Mouse (Mus musculus) NIH3T3 (cell line): ENCODE results near the gene Gpr1.
"Not testable (repeated sequence)": the region's sequence is repeated elsewhere in the genome, so short reads cannot be mapped to it uniquely, and the experiment has no call there.

Experiments used
- DNase-seq: peaks from one replicate; pipeline ENCODE4 v3.0.0-alpha.2; 2012; ENCODE audit warnings: low read depth

Gene Gpr1

DNA sequence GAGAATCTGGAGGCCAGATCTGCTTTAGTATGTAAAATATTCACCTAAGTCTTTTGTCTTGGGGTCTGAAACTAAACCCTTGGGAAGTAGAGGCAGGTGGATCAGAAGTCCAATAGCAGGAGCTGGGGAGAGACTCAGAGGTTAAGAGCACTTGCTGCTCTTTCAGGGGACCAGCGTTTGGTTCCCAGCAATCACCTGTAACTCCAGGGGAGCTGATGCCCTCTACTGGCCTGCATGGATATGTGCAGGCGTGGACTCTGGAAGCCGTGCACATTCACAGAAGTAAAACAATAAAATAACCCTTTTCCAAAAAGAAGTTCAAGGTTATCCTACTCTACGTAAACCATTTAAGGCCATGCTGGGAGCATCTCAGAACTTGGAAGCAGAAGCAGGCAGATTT, 4.9 kb upstream of the Gpr1 start:
- DNase-seq, result no peak

DNA sequence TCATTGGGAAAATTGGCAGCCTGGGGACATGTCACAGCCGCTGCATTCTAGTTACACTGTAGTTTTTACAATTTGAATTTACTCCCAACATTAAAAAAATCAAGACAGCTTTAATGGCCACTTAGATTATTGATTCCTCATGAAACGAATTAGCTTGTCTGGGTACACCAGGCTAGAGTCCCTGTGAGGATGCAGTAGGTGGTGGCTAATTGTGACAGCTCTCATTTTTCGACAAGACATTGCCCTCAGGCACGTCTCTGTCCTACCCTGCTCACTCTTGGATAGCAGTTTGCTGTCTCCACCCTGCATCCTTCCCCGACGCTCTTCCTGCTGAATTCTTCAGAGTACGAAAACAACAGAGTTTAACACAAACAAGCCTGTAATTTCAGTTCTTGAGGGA, 288 bp upstream of the Gpr1 start:
- DNase-seq, result no peak

DNA sequence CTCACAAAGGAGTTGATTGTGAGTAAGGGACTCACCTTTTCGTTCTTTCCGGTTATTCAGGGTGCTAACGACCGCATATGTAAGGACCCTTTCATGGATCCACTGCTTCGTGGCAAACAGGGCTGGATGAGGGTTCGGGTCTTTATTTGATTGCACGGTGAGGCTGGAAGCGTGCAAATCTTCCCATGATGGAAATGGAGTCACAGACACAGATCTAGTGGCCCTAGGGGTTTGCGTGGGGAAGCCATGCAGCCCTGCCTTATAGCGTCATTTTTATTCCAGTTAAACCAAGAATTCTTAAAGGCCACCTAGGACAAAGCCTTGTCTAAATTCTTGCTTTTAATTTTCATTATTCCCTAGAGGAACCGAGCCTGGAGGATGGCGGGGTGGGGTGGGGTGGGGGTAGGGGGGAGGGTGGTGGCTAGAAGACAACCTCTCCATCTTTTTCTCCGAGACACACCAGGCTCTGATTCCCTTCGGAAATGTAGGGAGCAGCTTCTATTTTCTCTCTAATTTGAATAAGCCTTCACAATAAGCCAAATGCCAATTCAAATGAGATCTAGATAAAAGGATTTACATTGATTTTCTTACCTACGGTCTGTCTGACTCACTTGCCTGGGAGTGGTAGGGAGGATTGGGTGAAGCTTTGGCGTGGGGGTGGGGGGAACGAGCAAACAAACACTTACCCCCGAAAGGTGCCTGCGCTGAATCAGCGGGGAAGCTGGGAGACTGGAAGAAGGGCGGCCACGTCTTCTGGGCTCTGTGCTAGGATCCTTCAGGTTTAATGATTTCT, 669 bp downstream of the Gpr1 start:
- no peak for DNase-seq

DNA sequence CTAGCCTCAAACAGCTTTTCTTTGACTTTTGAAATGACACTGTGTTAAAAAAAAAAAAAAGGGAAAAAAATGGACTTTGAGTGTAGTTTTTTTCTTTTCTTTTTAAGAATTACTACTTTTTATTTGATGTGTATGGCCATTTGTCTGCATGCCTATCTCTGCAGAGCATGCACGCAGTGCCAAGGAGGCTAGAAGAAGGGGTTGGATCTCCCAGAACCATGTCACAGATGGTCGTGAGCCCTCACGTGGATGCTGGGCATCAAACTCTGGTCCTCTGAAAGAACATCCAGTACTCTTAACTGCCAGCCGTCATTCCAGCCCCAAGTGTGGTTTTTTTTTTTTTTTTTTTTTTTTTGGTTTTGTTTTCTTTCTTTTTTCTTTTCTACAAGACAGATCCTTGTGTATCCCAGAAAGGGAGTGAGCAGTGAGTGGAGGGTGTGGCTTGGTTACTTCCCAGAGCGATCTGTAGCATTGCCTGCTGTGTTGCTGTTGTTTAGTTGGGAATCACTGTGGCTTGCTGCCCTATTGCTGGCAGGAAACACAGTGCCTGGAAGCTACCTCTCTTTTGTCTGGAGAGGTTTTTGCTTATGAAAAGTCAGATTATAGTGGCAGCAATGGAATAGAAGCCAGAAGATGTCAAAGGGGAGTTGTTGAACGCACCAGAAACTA, 4.3 kb downstream of the Gpr1 start:
- DNase-seq, result no peak

DNA sequence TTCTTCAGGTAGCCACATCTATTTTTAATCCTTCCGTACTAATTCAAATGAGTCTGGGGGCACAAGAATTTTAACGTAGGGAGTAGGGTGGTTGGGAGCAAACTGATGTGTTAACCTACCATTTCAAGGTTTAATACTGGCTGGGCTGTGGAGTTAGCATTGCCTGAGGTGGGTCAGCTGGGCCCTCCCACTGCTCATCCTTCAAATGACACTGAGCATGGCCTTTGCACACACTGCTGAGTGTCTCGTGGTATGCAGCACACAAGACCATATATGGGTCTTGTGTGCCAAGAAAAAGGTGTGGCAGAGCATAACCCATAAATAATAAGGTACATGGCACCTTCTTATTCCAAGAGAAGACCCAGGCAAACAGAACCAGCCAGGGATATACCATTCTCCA, 6.7 kb downstream of the Gpr1 start:
- DNase-seq, result no peak

DNA sequence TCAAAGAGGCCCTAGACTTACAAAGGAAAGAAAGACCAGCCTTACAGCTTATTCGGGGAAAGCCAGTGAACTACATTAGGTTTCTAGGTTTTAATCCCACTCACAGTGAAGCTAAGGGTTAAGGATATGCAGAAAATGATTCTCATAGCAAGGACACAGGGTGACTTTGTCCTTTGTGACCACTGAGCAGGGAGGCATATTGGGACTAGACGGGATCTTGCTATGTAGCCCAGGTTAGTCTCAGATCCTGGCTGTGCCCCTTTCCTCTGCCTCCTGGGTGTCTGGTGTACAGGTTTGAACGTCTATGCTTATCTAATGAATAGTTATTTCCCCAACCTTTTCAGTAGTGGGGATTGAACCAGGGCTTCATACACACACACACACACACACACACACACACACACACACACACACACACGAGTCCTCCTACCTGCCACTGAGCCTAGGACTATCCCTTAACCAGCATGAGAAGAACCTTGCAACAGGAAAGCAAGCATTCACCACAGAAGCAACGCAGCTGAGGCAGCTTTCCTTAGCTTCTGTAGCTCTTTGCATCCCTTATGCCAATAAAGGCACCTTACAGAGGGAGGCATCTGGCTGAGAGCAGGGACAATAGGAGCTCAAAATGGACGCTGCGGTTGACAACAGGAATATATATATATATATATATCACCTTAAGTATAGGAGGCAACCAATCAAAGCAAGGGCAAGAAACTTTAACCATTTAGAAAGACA, 9.5 kb downstream of the Gpr1 start:
- no peak for DNase-seq

DNA sequence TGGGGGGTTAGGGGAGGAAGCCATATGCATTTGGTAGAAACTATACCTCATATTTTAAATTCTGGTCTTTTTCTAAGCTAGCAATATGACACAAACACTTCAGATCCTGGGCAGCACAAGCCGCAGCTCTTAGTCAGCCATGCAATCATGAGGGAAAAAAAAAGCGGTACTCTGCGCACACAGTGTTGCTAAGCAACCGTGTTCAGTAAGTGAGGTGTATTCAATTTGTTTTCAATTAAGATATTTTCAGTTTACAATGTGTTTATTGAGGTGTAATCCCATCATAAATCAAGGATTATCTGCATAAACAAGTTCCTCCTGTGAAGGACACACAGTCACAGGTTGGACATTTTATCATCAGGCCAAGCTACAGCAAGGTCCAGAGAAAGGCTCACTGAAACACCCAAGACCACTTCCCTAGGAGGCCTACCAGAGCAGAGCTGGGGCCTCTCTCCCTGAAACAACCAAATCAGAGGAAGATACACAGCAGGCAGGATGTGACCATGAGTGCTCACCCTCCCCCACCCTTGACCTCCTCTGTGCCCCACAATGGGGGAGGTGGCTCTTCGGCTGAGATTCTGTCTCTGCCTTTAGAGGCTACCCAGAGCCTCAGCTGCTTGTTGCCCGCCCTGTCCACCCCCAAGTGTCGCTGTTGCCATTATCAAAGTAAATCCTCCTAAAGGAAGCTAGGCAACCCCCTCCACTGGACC, 10.2 kb downstream of the Gpr1 start:
- peak; percentile 56 for DNase-seq

DNA sequence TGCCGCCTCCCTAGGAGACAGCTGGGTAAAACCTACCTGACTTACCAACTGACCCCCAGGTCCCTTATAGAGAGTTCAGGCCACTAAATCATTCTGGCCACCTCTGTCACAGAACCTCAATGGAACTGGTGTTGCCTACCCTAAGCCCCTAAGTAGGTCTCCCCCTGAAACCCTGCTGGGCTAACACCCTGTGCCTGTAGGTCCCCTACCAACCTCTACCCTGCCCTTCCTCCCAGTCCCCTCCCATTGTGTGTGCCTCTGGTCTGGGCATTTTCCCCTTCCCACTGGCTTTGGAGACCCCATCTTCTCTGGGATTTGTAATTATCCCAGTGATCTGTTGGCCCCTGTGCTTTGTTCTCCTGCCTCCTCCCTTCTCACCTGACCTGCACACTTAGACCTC, 10.9 kb downstream of the Gpr1 start:
- DNase-seq, result no peak

DNA sequence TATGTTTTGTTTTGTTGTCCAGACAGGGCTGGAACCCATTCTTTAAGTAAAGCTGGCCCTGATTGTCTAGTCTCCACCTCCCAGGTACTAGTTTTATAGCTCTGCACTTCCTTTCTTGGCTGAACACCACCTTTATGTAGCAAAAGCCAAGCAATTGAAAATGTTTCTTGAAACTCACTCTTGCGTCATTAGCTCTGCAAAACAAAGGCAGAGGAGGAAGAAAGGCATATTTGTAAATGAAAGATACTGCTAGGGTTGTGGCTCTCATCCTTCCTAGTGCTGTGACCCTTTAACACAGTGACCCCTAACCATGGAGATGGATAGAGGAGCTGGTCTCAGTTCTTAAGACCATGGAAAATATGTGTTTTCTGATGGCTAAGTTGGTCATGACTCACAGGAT, 12.7 kb downstream of the Gpr1 start:
- no peak for DNase-seq

DNA sequence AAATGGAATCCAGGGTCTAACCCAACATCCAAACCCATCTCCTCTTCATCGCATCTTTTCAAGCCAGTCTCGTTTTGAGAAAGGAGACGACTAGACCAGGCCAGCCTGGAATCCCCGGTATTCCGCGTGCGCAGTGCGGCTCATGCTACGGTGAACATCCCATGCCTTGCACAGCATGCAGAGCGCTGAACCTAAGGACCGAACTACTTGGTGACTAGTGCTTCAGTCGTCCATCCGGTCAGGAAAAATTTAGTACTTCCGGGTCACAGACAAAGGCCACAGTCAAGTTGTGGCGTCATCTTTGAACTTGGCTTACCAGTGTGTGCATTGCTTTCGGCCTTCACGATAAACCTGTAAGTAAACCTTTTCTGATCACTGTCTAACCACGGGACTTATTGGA, 14.0 kb downstream of the Gpr1 start:
- DNase-seq, result no peak

DNA sequence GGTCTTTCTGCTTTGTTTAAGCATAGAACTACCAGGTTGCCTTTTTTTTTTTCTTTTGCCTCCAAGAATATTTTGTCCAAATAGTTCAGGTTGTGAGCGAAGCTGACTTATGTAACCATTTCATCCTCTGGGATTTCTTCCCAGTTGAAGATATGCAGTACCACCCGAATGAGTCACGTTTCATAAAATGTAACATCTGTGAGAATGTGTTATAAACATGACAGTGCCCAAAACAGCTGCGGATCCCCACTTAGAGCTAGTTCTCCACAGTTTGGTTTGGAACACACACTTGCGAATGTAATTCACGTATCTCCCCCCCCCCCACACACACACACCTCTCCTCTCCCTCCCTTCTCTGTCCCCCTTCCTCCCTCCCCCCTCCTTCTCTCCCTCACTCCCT, 15.0 kb downstream of the Gpr1 start:
- DNase-seq, result peak; percentile 76

DNA sequence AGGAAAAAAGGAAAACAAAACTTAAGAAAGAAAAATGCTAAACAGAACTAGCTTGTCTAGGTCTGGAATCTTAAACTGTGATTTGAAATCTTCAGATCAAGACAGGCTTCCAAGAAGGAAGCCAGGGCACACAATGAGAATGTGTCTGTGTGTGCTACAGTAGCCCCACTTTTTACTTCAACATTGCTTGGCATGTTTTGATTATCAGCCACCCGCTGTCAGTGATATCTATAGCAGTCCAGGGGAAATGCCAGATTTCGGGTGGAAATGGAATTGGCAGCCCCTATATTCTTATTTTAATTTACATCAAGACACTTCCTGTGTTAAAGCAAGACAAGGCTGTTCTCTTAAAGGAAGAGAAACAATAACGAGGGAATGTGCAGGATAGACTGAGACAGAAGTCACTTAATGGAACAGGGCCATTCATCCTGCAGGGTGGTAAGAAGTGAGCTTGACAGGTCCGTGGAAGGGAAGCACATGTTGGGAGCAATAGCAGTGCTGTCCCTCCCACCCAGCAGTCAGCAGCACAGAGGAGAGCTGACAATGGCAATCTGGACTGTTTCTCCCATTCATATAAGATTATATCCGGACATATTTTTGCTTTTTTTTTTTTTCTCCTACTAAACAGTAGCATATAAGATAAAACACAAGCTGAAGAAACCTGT, 18.4 kb downstream of the Gpr1 start:
- DNase-seq, result no peak

DNA sequence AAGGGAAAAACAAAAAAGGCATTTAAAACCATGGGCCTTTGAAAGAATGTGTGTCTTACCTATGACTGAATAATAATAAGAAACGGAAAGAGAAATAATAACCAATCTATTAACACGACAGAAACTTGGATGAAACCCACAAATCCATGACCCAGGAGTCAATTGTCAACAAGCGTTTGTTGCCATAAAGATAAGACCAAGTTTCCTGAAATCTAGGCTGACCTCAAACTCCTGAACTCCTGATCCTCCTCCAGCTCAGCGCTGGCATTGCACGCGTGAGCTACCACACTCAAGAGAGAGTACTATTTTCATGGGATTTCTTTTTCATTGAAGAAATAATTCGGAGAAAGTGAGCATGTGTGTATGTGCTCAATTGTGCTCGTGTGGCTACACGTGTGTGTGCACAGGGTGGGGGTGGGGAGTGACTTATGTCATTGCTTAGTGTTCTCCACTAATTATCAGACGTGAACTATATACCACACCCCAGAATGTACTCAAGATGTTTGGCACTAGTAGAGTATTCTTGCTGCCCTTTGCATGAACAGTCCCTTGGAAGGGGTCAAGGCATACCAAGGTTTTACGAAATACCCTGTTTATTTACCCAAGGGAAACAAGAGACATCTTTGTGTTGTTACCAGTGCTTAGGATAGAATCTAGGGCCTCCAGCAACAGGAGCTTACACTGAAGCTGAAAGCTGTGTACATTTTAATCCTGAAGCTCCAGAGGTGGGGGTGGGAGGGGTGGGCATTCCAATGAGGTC, 21.9 kb downstream of the Gpr1 start:
- peak; percentile 70 for DNase-seq

DNA sequence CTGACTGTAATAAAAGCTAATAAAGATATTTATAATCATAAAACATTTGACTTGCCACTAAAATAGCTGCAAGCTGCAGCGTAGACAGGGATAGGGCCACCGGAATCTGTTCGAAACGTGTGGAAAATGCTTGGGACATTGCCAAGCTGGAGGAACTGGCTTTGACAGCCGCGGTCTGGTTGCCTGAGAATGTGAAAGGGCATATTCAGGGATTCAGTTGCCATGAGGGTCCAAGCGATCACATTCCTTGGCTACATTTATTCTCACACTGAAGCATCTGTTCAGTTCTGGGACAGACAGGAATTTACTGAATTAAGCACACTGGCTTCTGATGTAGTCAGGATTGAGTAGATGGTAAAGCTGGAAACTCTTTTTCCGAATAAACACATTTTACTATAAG, 23.5 kb downstream of the Gpr1 start:
- no peak for DNase-seq

DNA sequence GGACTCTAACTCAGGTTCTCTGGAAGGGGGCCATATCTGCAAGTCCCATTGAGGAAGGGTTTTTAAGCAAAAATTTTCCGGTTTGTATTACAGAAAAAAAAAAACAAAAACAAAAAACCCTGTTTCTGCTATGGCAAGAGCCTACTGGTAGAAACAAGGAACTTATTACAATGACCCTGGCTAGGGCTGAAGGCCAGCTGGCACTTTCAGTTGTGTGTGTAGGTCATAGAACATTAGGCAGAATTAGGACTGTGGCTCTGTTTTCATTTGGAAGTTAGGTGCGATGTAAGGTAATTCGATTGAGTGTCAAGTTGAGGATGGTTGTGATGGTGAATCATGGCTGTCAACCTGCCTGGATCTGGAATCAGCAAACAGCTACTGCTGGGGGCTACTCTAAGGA, 25.8 kb downstream of the Gpr1 start:
- no peak for DNase-seq

DNA sequence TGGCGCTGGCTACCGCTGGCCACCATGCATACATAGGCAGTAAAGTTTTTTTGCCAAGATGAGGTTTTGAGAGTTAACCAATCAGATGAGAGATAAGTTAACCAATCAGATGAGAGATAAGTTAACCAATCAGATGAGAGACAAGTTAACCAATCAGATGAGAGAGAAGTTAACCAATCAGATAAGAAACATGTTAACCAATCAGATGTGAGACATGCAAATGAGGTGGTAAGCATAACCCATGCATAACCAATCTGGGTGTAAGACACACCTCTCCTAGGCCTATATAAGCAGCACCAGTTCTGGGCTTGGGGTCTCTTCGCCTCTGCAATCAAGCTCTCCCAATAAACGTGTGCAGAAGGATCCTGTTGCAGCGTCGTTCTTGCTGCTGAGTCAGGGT, 28.9 kb downstream of the Gpr1 start:
- DNase-seq, result not testable (repeated sequence)

DNA sequence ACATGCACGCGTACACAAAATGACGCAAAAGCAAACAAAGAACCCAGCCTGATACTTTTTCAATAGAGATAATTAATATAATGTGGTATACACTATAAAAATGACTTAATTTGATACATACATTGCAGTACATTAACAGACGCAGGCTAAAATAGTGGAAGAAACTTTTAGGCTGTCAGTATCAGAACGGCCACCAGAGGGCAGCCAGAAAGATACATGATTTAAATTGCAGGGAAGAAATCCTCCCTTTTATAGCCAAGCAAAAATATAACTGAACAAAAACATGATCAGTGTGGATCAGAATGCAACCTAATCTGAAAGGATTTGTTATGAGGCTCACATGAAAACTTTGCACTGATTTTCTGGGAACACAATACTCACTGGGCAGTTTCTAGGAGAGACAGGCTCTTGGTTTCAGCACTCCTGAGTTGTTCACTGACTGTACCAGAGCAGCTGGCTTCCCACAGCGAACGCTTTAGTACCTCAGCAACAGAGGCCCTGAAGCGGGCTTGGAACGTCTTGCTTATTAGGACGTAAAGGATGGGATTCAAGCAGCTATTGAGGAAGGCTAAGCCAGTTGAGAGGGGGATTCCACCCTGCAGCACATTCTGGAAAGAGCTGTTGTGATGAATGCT, 31.6 kb downstream of the Gpr1 start:
- DNase-seq, result peak; percentile 85

DNA sequence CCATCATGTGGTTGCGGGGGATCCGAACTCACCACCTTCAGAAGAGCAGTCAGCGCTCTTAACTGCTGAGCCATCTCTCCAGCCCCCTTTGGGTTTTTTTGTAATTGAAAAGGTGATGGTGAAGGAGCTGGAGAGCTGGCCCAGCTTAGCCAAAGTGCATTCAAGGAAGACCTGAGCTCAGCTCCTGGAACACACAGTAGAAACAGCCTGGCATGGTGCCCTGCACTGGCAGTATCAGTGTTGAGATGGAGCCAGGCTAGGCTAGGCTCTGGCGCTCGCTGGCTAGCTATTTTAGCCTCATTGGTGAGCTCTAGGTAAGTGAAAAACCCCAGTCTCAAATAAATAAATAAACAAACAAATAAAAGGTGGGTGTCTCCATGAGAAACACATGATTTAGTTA, 32.1 kb downstream of the Gpr1 start:
- DNase-seq, result peak; percentile 58

DNA sequence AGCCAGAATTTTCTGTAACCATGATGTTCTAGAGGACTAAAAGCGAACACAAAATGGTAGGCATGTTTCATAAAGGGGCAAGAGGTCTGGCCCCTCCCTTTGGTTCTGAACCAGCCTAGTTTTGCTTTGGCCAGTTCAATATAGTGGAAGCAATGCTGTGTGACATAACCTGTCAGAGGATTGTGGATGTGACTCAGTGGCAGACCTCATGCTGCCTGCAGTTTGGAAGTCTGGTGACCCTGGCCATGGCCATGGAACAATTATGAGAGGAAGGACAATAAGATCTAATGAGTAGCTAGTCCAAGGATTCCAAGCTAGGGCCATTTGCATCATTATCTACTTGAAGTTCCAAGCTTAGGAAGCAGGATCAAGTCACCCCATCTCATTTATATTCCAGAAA, 32.9 kb downstream of the Gpr1 start:
- no peak for DNase-seq

DNA sequence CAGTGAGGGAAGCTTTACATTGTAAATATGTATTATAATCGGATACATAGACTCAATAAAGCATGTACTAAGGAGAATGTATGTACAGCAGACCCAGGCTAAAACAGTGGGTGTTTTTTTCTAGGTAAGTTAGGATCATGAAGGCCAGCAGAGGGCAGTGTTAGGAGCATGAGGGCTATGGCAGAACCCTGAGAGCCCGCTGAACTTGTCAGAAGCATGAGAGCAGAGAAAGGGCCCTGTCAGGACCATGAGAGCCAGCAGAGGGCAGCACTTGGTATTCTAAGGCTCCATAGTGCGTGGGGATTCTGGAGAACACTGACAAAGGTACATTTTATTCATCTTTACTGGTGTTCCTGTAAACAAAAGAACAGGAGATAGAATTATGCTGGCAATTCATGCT, 33.3 kb downstream of the Gpr1 start:
- peak; percentile 98 for DNase-seq

DNA sequence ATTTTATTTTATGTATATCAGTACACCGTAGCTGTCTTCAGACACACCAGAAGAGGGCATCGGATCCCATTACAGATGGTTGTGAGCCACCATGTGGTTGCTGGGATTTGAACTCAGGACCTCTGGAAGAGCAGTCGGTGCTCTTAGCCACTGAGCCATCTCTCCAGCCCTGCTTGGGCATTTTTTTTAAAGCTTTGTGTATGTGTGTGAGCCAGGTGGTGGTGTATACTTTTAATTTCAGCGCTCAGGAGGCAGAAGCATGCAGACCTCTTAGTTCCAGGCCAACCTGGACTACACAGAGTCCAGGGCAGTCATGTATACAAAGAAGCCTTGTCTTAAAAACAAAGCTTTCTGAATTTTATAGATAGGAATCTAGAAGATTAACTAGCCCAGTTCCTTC, 33.8 kb downstream of the Gpr1 start:
- not testable (repeated sequence) for DNase-seq
